Mouse (Mus musculus): ENCODE results near the gene Hectd3. TPM values are rescaled to one million over a fixed set of nuclear protein-coding genes. Genes with fewer than 3 reads are reported as not detected.

Gene Hectd3
- polyA plus RNA-seq, 1 experiment: 6.4 TPM

DNA sequence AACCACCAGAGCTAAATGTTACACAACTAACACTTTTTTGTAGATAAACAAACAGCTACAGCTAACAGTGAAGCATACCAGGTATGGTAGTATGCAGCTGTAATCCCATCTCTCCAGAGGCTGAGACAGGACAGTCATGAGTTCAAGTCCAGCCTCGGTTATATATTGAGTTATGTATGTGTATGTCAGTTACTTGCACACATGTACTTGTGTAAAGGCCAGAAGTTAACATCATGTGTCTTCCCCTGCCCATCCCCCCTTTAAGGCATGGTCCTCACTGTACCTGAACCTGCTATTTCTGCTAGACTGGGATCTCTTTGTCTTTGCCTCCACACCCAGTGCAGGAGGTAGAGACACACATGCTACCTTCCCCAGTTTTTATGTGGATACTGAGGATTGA lies 54.4 kb downstream of the Hectd3 start:
- H3K36me3 ChIP-seq (ENCODE audit: control insufficient read depth, insufficient read depth, low read length, poor library complexity, severe bottlenecking): peaks cover 12% of the 10 kb centered on the region
- no peaks in the 10 kb centered on the region for H3K27me3 ChIP-seq (ENCODE audit: control insufficient read depth, insufficient read depth, low read length, poor library complexity, severe bottlenecking)
- TF ChIP-seq CTCF (IDR thresholded peaks at IDR 0.05; ENCODE audit: low read depth, low read length): no peak
- TF ChIP-seq POLR2A (IDR thresholded peaks at IDR 0.05; ENCODE audit: insufficient read depth, low read length): no peak
- TF ChIP-seq EP300 (IDR thresholded peaks at IDR 0.05; ENCODE audit: insufficient read depth, low read depth, low read length): no peak
- H3K9me3 ChIP-seq (replicated peaks; ENCODE audit: control insufficient read depth, insufficient read depth, low read length, poor library complexity, severe bottlenecking): no peaks in the 10 kb centered on the region
- H3K4me1 ChIP-seq (ENCODE audit: control insufficient read depth, insufficient read depth, low read length): no peaks in the 10 kb centered on the region
- H3K27ac ChIP-seq (ENCODE audit: insufficient read depth, low read length): no peak overlapping the region
- no peak overlapping the region for H3K4me3 ChIP-seq (ENCODE audit: low read depth, low read length)
- H3K9ac ChIP-seq (ENCODE audit: low read depth, poor library complexity, severe bottlenecking): no peak overlapping the region

DNA sequence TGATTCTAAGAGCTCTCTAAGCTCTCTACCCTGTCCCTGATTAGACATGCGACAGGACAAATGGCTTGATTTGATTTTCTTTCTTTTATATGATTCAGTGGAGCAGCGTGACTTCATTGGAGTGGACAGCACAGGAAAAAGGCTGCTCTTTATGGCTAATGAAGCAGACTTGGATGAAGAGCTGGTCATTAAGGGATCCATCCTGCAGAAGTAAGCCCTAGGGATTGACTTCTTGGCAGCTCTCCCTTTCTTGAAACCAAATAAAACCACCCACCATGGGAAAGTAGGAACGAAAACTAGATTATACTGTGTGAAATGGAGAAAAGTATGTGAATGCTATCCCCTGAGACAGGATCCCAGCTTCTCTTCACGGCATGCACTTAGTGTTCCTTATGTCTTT lies 57.5 kb downstream of the Hectd3 start:
- no peak overlapping the region for H3K4me3 ChIP-seq (ENCODE audit: low read depth, low read length)
- no peaks in the 10 kb centered on the region for H3K27me3 ChIP-seq (ENCODE audit: control insufficient read depth, insufficient read depth, low read length, poor library complexity, severe bottlenecking)
- no peak overlapping the region for H3K27ac ChIP-seq (ENCODE audit: insufficient read depth, low read length)
- H3K36me3 ChIP-seq (ENCODE audit: control insufficient read depth, insufficient read depth, low read length, poor library complexity, severe bottlenecking): peaks cover 8% of the 10 kb centered on the region
- H3K9ac ChIP-seq (ENCODE audit: low read depth, poor library complexity, severe bottlenecking): no peak overlapping the region
- no peaks in the 10 kb centered on the region for H3K9me3 ChIP-seq (replicated peaks; ENCODE audit: control insufficient read depth, insufficient read depth, low read length, poor library complexity, severe bottlenecking)
- TF ChIP-seq CTCF (IDR thresholded peaks at IDR 0.05; ENCODE audit: low read depth, low read length) (no peak), EP300 (IDR thresholded peaks at IDR 0.05; ENCODE audit: insufficient read depth, low read depth, low read length) (no peak), POLR2A (IDR thresholded peaks at IDR 0.05; ENCODE audit: insufficient read depth, low read length) (no peak)
- peaks cover 3% of the 10 kb centered on the region for H3K4me1 ChIP-seq (ENCODE audit: control insufficient read depth, insufficient read depth, low read length)

DNA sequence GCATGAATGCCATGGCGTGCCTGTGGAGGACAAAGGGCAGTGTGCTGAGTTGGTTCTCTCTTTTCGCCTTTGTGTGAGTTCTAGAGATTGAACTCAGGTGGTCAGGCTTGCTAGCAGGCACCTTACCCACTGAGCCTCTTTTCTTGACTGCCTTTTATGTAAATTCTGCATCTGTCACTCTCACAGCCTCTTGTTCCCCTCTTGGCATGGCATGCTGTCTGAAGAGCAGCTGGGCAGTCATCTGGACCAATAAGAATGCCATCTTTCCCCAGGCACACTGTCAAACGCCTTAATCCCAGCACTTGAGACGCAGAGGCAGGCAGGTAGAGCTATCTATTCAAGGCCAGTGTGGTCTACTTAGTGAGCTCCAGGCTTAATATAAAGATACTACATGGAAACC lies 58.8 kb downstream of the Hectd3 start:
- Histone ChIP-seq H3K9me3 (replicated peaks; ENCODE audit: control insufficient read depth, insufficient read depth, low read length, poor library complexity, severe bottlenecking) (no peaks in the 10 kb centered on the region), H3K27ac (ENCODE audit: insufficient read depth, low read length) (no peak overlapping the region), H3K4me1 (ENCODE audit: control insufficient read depth, insufficient read depth, low read length) (peaks cover 3% of the 10 kb centered on the region), H3K9ac (ENCODE audit: low read depth, poor library complexity, severe bottlenecking) (no peak overlapping the region), H3K27me3 (ENCODE audit: control insufficient read depth, insufficient read depth, low read length, poor library complexity, severe bottlenecking) (no peaks in the 10 kb centered on the region), H3K4me3 (ENCODE audit: low read depth, low read length) (no peak overlapping the region), H3K36me3 (ENCODE audit: control insufficient read depth, insufficient read depth, low read length, poor library complexity, severe bottlenecking) (peaks cover 8% of the 10 kb centered on the region)
- no peak for TF ChIP-seq CTCF (IDR thresholded peaks at IDR 0.05; ENCODE audit: low read depth, low read length)
- TF ChIP-seq EP300 (IDR thresholded peaks at IDR 0.05; ENCODE audit: insufficient read depth, low read depth, low read length): no peak
- TF ChIP-seq POLR2A (IDR thresholded peaks at IDR 0.05; ENCODE audit: insufficient read depth, low read length): no peak

Other genes with a start within 250 kb of the Hectd3 start
- 14.9 and 19.2 TPM in 2 replicates for gene Toe1, start 187.7 kb upstream of the Hectd3 start, polyA plus RNA-seq (2011; ENCODE audit: insufficient read depth, insufficient read length, low read depth, missing spikeins)
- 23.6 and 30.0 TPM in 2 replicates for gene Mutyh, start 187.6 kb upstream of the Hectd3 start, polyA plus RNA-seq (2011; ENCODE audit: insufficient read depth, insufficient read length, low read depth, missing spikeins)
- 3.9 and 4.2 TPM in 2 replicates for gene Hpdl, start 173.6 kb upstream of the Hectd3 start, polyA plus RNA-seq (2011; ENCODE audit: insufficient read depth, insufficient read length, low read depth, missing spikeins)
- gene Zswim5, start 117.9 kb upstream of the Hectd3 start, polyA plus RNA-seq (2011; ENCODE audit: insufficient read depth, insufficient read length, low read depth, missing spikeins): 2.1 and 2.5 TPM in 2 replicates
- gene Urod, start 904 bp upstream of the Hectd3 start, polyA plus RNA-seq (2011; ENCODE audit: insufficient read depth, insufficient read length, low read depth, missing spikeins): 77.2 and 79.3 TPM in 2 replicates
- 67.5 and 73.3 TPM in 2 replicates for gene Eif2b3, start 24.1 kb downstream of the Hectd3 start, polyA plus RNA-seq (2011; ENCODE audit: insufficient read depth, insufficient read length, low read depth, missing spikeins)
- 4.5 and 5.7 TPM in 2 replicates for gene Ptch2, start 100.8 kb downstream of the Hectd3 start, polyA plus RNA-seq (2011; ENCODE audit: insufficient read depth, insufficient read length, low read depth, missing spikeins)
- 60.9 and 65.8 TPM in 2 replicates for gene Btbd19, start 130.4 kb downstream of the Hectd3 start, polyA plus RNA-seq (2011; ENCODE audit: insufficient read depth, insufficient read length, low read depth, missing spikeins)
- gene Tctex1d4, start 131.5 kb downstream of the Hectd3 start, polyA plus RNA-seq (2011; ENCODE audit: insufficient read depth, insufficient read length, low read depth, missing spikeins): not detected in 2 replicates
- 12.1 and 12.5 TPM in 2 replicates for gene Plk3, start 138.6 kb downstream of the Hectd3 start, polyA plus RNA-seq (2011; ENCODE audit: insufficient read depth, insufficient read length, low read depth, missing spikeins)
- 2,253 and 2,515 TPM in 2 replicates for gene Rps8, start 160.9 kb downstream of the Hectd3 start, polyA plus RNA-seq (2011; ENCODE audit: insufficient read depth, insufficient read length, low read depth, missing spikeins)
- gene Kif2c, start 187.3 kb downstream of the Hectd3 start, polyA plus RNA-seq (2011; ENCODE audit: insufficient read depth, insufficient read length, low read depth, missing spikeins): 109 and 112 TPM in 2 replicates